Mouse (Mus musculus): ENCODE measurements around the gene Nmrk2.

Nmrk2 gene

DNA sequence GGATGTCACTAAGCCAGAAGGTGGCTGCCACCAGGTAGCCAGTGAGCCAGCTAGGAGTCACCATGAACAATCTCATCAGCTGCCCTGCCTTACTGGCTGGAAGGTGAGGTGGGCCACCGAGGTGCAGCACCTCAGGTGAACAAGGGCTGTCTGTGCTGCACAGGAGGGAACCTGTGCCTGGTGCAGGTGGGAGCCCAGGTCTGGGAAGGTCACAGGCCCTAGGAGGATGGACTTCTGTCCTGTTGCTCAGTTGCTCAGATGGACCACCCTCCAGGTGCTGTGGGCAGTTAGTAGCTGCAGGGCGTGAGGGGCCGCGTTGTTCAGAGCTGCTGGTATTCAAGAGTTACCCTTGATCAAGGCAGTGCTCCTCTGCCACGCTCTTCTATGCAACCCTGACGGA, 15.0 kb upstream of the Nmrk2 start:
- no peak for DNase-seq (ENCODE audit: low spot score)

DNA sequence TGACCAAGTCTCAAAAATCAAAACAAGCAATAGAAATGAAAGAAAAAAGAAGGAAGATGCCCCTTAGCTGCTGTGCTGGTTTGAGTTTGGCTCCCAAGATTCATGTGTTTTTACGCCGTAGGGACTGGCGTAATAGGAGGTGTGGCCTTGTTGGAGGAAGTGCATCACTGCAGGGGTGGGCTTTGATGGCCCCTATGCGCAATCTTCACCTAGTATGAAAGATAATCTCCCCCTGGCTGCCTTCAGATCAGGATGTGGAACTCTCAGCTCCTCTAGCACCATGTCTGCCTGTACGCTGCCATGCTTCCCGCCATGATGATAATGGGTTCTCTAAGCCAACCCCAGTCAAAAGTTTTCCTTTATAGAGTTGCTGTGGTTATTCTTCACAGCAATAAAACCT, 14.4 kb upstream of the Nmrk2 start:
- DNase-seq (ENCODE audit: low spot score) = no peak

DNA sequence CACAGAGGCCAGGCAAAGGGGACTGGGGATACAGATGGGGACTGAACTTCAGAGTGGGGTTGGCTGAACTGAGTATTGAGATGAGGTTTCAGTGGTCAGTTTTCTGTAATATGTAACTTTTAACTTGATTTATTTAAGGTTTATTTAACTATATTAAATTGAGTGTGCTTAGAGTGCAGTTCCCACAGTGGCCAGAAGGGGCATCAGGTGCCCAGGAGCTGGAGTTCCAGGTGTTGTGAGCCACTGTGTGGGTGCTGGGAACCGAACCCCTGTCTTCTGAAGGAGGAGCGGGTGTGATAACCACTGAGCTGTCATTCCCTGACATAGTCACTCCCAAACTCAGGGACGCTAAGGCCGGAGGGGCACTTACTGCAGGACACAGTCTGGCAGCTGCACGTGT, 8.3 kb upstream of the Nmrk2 start:
- no peak for DNase-seq (ENCODE audit: low spot score)

DNA sequence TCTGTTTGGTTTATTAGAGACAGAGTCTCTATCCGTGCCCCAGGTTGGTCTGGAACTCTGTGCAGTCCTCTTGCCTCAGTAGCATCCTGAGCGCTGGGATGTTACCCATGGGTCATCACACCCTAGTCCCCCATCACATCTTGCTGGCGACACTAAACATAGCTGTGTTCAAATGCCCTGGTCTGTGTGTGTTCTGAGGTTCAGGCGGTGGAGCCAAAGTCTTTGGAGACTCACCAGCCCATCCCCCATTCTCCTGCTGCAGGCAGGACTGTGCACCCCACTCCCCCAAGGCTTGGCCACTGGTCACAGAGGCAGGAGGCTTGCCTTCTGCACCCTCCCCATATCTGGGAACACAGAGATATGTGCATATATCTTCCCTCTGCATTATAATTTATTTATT, 2.3 kb upstream of the Nmrk2 start:
- no peak for DNase-seq (ENCODE audit: low spot score)

DNA sequence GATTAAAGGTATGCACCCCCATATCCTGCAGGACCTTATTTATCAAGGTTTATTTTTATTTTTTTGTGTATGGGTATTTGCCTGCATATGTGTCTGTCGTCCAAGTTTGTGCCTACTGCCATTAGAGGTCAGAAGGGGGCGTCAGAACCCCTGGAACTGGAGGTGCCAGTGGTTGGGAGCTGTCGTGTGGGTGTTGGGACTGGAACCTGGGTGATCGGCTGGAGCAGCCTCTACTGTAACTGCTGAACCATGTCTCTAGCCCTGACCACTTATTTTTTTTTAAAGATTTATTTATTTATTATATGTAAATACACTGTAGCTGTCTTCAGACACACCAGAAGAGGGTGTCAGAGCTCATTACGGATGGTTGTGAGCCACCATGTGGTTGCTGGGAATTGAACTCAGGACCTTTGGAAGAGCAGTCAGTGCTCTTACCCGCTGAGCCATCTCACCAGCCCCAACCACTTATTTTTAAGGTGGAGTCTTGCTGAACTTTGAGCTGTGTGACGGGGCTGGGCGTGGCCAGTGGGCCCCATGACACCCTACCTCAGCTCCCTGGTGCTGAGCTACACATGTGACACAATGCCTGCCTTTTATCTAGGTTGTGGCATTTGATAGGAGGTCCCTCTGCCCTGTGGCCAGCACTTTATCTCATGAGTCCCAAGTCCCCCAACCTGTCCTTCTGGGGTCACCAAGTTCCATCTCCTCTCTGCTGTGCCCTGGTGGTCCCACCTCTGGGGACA, 1.3 kb upstream of the Nmrk2 start:
- no peak for DNase-seq (ENCODE audit: low spot score)

DNA sequence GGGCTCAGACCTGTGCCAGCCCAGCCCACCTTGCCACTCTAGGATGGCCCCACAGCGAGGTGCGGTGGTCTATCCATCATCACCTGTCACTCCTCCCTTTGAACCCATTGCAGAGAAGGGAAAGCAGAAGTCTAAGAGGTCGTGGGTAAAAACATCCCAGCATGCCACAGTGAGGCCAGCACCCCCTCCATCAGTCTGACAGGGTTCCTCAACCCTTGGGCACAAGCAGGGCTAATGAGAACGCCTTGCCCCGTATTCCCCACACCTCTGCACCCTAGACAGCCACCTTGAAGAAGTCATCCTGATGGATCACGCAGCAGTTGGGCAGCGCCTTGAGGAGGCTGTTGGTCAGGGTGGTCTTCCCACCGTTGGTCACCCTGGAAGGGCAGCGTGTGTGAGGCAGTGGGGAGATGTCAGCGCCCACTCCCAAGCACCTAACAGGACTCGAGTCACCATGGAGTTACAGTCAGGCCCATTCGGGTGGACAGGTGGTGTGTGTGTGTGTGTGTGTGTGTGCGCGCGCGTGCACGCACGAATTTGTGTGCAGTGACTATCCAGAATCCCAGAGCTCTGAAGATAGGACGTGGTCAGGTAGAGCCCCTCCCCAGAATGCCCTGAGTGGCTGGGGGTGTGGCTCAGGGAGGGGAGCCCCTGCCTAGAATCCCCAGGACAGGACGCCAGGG, 1.1 kb downstream of the Nmrk2 start:
- no peak for DNase-seq (ENCODE audit: low spot score)

DNA sequence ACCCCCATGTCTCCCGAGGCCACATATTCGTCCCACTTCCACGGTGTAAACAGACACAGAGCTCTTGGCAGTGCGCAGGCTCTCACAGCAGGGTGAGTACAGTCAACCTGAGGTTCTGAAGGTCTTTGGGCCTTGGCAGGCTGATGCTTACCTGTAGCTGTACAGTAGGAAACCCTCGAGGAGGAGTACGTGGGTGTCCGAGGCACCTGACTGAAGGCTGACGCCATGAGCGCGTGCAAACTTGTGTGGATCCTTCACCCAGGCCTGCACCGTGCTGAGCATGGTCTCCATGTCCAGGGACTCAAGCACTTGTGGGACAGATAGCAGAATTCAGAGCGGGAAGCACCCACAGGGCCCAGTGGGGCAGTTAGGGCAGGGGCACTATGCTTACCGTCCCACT, 1.7 kb downstream of the Nmrk2 start:
- DNase-seq (ENCODE audit: low spot score) = no peak

DNA sequence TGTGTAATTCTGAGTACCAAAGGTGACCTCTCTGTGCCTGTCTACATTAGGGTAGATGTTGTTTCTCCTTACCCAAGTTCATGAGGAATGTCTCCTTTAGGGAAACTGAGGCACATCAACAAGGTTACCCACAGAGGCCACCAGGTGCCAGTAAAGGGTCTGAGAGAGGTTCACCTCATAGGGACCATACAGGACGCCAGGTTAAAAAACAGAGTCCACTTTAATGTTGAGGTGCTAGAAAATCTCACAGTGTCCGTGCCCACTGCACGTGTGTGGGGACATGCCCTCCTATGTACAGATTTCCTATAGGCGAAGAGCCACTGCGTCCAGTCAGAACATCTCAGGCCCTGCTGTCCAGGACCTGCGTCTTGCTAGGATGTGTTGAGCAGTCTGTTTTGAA, 2.9 kb downstream of the Nmrk2 start:
- no peak for DNase-seq (ENCODE audit: low spot score)

DNA sequence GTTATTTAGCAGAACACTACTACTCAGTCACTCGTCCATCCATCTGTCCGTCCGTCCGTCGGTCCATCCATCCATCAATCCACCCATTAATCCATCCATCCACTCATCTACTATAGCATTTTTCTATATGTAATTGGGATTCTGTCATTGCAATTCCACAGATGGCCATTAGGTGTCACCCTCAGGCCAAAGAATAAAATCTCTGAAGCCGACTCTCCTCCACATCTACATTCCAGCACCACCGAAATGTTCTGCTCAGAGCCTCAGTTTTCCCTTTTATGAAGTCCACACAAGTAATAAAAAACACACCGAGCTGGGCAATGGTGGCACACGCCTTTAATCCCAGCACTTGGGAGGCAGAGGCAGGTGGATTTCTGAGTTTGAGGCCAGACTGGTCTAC, 3.6 kb downstream of the Nmrk2 start:
- DNase-seq (ENCODE audit: low spot score) = no peak

DNA sequence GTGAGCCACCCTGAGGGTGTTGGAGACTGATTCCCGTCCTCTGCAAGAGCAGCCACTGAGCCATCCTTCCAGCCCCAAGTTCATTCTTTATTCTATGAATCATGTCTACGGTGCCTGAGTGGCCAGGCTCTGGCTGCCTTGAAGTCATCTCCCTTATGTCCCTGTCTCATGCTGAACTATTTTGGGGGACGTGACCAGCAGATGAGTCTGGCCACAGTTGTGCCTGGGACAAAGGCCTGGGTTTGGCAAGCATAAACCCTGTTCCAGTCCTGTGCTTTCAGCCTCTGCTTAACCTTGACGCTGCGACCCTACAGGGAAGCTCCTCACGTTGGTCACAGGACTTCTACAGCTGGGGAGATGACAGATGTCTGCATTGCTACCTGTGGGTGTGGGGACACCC, 4.5 kb downstream of the Nmrk2 start:
- DNase-seq (ENCODE audit: low spot score) = no peak

DNA sequence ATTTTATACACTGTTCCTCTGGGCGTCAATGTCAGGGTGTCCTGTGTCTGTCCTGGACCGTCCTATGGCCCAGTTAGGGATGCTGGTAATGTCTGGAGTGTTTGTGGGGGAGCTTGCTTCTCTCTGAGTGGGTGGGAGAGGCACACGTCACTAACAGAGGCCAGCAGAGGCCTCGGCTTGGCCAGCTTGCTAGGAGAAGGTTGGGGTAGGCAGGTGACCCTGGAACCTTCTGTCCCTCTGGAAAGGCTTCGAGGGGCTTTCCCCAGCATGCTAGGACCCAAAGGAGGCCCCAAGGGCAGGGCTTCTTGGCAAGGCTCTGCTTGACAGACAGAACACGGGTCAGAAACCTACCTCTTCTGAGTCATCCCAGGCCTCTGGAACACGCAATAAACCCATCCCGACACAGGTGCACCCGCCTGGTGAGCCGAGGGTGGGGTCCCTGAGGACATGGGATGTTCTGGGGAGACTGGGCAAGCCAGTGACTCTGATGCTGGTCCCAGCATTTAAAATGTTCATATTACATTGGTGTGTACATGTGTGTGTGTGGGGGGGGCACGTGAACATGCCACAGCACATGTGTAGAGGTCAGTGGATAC, 5.3 kb downstream of the Nmrk2 start:
- no peak for DNase-seq (ENCODE audit: low spot score)

DNA sequence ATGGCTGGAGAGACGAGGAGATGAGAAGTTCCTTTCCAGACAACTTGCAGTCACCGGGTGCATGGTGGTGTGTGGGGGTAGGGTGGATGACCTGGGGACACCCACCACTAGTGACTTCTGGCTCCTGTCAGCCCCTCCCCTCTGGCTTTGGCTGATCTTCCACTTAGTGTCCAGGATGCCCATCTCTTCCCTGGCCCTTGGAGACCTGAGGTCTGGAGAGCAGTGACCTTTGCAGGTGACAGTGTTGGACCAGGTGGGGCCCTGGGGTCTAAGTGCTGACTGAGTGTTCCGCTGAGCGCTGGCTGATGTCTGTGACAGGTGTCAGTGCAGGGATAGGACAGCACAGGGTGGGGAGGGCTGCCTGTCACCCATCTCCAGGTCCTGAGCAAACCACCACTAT, 6.6 kb downstream of the Nmrk2 start:
- no peak for DNase-seq (ENCODE audit: low spot score)

DNA sequence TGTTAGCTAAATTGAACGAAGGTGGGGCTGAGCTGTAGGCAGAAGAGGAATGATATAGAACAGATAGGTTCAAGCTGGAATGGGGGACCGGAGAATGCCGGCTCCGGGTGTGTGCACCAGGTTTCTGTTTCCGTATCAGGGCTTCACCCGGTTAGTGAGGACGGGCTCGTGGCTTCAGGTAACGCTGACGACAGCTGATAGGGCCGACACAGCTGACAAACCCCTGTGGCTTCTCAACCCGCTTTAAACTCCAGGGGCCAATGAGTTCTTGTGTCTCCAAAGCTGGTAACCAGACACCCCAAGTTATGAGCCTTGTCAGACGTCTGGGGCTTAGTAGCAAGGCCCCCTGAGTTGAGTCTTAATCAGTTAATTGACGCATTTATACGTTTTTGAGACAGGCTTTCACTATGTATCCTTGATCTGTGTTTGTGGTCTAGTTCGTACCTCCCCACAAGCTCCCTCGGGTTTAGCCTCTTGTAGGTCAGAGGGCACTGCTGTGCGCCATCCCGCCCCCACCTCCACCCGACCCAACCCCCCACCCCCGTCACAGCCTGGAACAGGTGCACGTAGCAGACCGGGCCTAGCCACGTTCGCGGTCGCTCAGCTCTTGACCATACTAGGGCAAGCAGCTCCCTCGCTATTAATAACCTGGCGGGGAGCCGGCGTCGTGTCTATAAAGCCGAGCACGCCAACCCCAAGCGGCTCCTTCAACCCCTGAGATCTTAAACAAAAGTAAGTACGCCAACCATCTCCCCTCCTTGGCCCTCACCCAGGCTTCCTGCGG, 7.7 kb downstream of the Nmrk2 start:
- peak; percentile 56 for DNase-seq (ENCODE audit: low spot score)

DNA sequence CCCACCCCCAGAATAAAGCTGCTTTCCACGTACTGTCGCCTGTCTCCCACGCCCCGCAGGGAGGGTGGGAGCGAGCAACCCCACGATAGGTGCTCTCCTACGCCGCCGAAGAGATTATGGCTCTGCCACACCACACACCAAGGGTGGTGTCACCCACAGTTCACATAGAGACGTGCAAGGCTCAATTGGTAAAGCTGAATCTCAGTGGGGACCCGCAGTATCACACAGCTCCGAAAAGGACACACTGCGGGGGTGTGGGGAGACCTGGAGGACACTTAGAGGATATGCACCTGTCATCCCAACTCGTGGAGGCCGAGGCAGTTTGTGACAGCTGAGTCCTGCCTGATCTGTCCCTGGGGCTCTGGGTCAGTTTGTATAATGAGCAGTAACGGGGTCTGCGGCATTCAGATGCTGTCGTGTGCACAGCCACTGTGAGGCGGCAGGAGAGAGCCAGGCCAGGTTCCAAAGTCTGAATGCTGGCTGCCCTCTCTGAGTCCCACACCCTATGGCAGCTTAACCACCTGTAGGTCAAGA, 8.8 kb downstream of the Nmrk2 start:
- no peak for DNase-seq (ENCODE audit: low spot score)

DNA sequence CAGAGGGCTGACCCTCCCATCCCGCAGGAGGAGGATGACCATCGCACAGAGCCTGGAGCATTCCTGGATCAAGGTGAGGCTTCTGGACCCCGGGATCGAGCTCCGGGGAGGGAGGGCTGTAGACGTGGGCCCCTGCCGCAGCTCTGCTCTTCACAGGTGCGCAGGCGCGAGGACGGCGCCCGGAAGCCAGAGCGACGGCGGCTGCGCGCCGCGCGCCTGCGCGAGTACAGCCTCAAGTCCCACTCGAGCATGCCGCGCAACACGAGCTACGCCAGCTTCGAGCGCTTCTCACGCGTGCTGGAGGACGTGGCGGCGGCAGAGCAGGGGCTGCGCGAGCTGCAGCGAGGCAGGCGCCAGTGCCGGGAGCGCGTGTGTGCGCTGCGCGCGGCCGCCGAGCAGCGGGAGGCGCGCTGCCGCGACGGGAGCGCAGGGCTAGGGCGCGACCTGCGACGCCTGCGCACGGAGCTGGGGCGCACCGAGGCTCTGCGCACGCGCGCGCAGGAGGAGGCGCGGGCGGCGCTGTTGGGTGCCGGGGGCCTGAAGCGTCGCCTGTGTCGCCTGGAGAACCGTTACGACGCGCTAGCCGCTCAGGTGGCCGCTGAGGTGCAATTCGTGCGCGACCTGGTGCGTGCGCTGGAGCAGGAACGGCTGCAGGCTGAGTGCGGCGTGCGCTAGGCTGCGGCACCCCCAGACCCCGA, 9.4 kb downstream of the Nmrk2 start:
- DNase-seq (ENCODE audit: low spot score) = peak; percentile 79

DNA sequence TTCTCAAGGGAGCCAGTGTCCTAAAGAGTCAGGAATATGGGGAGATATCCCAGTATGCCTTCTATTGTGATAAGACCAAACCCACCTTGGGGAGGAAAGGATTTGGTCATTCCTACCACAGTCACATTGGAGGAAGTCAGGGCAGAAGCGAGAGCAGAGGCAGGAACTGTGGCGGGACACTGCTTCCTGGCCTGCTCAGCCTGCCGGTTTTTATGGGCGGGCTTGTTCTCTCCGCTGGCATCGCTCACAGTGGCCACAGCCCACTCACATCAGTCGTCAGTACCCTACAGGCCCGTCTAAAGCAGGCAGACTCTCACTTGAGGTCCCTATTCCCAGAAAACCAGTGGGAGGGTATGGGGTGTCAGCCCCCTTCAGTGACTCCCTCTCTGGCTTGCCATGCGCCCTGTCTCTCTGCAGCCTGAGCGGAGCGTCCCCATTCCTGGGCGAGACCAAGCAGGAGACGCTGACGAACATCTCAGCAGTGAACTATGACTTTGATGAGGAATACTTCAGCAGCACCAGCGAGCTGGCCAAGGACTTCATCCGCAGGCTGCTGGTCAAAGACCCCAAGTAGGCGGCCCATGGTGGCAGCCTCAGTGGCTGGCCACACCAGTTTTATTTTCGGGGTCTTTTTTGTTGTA, 10.4 kb downstream of the Nmrk2 start:
- no peak for DNase-seq (ENCODE audit: low spot score)

DNA sequence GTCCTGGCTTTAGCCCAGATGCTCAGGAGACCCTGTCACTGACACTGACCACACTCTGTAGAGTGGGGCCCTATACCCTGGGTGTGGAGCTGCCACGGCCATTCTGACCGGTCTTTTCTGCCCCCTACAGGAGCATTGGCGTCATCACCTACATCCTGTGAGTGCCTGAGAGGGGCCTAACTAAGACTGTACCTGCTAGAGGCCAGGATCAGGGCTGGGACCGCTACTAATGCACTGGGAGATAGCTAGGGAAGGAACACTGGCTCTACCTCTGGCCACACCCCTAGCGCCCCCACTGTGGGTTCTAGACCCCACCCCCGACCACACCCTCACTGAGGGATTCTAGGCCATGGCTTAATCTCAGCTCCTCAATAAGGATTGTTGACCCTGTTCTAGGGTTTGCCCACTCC, 10.9 kb downstream of the Nmrk2 start:
- no peak for DNase-seq (ENCODE audit: low spot score)

DNA sequence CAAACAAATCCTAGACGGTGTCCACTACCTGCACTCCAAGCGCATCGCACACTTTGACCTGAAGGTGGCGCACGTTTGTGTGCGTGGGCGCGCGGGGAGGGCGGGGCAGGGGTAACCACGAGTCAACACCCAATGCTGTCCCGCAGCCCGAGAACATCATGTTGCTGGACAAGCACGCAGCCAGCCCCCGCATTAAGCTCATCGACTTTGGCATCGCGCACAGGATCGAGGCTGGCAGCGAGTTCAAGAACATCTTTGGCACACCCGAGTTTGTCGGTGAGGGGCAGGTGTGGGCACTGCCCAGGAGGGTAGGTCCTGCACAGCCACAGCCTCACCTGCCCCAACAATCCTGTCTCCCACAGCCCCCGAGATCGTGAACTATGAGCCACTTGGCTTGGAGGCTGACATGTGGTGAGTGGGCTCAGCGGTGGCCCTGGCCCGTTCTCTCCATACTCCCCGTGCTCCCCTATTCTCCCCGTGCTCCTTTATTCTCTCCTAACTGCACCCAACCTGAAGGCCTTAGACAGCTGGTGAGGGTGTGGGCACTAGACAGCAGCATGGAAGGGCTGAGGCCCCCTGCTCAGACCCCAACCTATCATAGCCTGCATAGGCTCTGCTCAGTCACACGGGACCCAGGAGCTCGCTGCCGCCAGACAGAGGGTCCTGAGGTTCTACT, 11.5 kb downstream of the Nmrk2 start:
- DNase-seq (ENCODE audit: low spot score) = no peak

DNA sequence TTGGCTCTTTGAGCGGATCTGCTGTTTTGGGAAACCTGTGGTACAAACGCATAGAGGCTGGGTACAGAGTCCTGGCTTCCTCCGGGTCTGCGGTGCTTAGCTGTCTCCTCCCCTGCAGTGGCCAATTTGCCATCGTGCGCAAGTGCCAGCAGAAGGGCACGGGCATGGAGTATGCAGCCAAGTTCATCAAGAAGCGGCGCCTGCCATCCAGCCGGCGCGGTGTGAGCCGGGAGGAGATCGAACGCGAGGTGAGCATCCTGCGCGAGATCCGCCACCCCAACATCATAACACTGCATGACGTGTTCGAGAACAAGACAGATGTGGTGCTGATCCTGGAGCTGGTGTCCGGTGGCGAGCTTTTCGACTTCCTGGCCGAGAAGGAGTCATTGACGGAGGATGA, 12.0 kb downstream of the Nmrk2 start:
- no peak for DNase-seq (ENCODE audit: low spot score)

DNA sequence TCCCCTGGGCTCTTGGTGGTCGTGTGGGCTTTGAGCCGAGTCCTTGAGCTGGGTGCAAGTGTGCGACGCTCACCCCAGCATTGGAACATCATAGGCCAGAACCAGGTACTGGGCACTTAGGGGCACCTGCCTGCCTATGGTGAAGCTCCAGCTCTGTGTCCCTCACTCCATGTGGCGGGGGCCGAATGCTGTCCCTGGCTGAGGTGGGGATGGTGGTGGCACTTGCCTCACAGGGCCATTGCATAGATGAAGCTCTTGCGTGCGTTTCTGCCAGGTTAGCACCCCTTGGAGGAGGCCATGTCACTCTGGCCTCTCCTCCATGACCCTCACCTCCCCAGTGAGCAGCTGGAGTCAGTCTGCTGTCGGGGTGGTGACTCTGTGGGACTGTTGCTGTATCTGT, 14.7 kb downstream of the Nmrk2 start:
- no peak for DNase-seq (ENCODE audit: low spot score)

DNA sequence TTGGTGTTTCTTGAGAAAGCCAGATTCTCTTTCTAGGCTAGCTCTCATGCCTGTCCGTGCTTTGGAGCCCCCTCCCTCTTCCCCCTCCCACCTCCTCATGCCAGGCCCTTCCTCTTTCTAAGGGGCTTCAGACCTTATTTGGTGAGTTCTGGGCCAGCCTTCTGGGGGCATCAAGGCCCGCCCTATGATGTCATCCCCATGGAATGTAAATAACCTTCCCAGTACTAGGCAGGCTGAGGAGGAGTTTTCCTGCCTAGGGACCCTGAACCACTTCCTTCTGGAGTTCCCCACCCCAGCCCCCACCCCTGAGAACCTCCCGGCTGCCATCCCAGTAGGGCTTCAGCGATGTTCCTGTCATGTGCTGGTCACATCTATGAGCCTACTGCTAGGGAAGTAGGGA, 17.1 kb downstream of the Nmrk2 start:
- DNase-seq (ENCODE audit: low spot score) = no peak

Measured in testis, postnatal 14 days (tissue).